Mouse (Mus musculus) spleen, postnatal 14 days (tissue): ENCODE results near the gene Akt1s1.
"Not testable (repeated sequence)": the region's sequence is repeated elsewhere in the genome, so short reads cannot be mapped to it uniquely, and the experiment has no call there.

Source experiments
- DNase-seq, 2 experiments: peaks; one replicate each; pipeline ENCODE4 v3.0.0; 2021 to 2022; ENCODE audit warnings: low spot score in 2 of 2

Gene Akt1s1

DNA sequence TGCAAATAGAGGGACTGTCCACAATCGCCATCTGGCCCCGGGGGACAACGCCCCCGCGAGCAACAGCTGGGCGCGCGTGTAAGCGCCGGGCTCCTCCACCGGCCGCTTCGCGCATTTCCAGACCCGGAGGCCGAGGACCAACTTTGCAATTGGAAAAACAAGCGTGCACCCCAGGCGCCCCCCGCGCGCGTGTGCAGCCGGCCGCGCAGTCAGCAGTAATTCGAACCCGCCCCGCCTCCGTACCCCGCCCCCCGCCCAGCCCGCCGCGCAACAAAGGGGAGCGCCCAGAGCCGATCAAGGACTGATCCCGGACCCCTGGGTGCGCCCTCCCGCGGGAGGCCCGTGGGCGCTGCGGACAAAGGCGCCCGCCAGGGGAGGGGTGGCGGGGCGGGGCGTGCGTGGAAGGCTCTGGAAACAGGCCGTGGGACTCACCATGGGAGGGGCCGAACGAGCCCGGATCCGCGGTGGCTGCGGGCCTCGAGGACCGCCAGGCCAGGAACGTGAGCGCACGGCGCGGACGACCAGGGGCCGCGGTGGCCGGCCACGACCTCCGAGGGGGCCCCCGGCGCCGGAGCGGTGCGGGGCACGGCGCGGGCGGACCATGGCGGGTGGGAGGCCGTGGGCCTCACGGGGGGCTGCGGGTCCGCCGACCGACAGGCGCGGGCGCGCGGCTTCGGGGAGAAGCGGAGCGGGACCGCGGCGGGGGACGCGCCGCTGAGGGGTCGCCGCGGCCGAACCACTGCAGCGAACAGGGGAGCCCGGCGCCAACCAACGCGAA is 20.3 kb downstream of the Akt1s1 start:
- no peak for DNase-seq

DNA sequence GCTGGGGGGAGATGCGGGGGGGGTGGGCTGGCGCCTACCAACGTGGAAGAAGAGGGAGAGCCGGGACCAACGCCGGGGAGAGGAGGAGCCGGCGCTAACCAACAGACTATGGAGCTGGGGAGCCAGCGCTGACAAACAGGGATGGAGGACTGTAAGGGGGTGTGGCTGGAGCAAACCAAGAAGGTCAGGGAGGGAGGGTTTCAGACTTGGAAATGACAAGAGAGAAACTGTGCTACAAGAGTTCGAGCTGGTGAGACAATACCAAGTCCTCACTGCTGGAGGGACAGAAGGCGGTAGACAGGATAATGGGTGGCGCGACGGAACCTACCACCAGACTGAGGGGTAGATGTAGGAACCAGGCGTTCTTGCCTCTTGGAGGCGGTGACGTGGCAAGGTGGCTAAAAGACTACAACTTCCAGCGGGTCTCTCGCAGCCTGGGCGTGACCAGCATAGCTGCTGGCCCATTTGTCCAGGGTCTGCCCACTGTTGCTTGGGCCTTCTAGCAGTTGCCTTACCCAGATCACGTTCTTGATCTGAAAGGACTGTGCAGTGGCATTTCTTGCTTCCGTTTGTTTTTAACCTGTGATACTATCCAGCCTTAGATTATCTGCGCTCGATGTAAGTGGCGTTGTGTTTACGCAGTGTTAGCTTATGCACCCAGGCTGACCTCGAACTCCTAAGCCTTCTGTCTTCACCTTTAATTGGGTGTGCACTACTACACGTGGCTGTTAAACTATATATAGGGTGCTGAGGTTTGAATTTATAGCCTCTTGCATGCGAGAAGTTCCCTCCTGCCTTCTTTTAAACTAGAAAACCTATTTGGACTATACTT is 21.1 kb downstream of the Akt1s1 start, which contains the start of gene Ptov1:
Gene Ptov1, minus strand, starts transcription at position 92 of the 832 bp plus-strand sequence.
- peak; percentile 36 to 60 for DNase-seq

DNA sequence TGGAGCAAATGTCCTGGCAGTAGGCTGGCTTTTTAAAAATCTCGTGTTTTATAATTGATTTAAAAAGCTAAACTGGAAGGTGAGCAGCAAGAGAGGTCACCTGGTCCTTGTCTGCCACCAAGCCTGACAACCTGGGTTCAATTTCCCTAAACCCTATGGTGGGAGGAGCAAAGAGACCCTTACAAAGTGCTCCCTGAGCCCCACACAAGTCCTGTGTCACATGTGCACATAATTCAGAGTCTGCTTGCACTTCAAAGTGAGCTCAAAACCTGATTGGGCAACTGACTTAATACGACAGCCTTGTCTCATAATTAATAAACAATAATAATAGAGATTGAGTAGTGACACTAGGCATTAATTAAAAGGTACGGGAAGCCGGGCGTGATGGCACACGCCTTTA is 21.8 kb downstream of the Akt1s1 start:
- DNase-seq = no peak

DNA sequence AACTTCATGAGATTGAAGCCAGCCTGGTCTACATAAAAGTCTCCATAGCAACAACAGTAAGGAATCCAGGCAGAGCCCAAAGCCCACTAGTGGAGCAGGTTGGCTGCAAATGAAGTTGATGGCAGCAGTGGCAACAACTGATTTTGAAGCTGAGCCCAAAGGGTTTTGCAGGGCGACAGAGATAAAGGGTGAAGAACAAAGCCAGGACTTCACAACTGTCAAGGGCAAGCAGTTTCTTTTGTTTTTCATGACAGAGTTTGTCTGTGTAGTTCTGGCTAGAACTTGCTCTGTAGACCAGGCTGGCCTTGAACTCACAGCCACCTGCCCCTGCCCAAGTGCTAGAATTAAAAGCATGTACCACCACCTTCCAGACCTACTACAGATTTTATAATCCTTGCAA is 22.4 kb downstream of the Akt1s1 start:
- DNase-seq = no peak

DNA sequence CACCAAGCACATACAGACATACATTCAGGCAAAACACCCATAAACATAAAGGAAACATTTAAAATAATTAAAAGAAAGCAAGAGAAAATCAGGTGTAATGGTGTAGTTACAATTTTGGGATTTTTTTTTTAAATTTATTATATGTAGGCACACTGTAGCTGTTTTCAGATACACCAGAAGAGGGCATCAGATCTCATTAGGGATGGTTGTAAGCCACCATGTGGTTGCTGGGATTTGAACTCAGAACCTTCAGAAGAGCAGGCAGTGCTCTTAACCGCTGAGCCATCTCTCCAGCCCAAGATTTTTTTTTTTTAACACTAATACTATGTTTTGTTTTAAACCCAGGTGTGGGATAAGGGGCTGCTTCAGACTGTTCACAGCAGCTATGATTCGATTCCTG is 23.0 kb downstream of the Akt1s1 start:
- DNase-seq = not testable (repeated sequence)

DNA sequence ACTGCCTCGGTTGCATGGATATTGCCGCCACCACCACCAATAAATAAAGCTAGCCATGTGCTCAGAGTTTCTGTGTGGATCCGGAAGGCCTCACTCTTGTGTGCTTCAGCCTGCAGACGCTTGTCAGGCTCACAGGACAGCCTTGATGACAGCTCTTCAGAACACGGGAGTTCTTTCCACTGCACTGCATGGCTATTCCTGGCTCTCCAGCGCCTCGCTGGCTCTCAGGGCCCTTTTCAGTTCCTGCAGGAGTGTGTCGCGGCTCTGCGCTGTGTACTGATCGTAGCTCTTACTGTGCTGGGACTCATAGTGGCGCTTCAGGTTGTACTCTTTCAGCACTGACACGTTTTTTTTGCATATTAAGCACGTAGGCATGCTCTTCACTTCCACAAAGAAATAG is 29.0 kb downstream of the Akt1s1 start:
- DNase-seq = no peak

DNA sequence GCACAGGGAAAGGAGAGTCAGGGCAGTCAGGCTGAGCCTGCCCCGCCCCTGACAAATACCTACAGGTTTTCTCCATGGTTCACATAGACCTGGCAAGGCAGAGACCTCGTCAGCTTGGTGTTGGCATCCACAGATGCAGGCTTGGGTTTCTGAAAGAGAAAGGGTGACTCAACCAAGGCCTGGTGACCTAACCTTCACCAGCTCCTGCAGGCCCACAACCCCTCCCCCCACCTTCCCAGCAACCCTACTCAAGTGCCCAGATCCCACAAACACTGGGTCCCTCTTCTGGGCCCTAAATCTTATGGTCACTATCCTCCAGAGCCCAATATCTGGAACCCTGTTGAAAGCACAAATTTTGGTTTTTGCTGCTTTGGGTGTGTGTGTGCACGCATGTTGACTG is 34.2 kb downstream of the Akt1s1 start:
- DNase-seq = no peak

DNA sequence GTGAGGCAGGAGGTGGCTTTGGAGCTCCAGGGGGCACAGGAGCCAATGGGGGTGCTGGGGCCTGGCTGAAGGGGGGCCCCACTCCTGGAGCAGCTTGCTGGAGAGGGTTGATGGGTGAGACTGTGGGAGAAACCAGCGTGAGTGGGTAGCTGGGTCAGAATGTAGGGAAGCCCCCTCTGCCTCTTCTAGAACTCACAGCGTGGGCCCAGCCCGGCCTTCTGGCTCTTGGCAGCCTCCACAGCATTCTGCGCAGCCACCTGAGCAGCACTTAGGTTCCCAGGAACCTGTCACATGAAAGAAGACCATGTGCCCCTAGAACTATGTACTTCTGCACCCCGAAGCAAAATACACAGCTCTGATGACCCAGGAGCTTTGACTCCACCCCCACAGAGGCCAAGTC is 35.8 kb downstream of the Akt1s1 start:
- no peak for DNase-seq

DNA sequence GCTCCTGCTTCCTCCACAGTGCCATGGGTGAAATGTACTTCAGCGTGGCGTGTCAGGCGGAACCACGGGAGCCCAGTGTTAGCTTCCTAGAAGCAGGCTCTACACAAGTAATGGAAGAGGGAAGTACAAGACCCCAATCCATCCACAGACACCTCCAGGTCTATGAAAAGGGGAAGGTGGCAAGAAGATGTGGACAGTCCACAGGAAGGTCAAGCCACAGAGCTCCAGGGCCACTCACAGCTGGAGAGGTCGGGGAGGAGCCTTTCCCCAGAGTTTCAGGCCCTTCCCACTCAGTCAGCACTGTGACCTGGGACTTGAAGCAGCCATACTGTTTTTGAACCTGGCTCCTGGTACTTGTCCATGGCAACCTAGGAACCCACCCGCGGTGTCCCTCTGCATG is 38.2 kb downstream of the Akt1s1 start:
- DNase-seq = no peak

DNA sequence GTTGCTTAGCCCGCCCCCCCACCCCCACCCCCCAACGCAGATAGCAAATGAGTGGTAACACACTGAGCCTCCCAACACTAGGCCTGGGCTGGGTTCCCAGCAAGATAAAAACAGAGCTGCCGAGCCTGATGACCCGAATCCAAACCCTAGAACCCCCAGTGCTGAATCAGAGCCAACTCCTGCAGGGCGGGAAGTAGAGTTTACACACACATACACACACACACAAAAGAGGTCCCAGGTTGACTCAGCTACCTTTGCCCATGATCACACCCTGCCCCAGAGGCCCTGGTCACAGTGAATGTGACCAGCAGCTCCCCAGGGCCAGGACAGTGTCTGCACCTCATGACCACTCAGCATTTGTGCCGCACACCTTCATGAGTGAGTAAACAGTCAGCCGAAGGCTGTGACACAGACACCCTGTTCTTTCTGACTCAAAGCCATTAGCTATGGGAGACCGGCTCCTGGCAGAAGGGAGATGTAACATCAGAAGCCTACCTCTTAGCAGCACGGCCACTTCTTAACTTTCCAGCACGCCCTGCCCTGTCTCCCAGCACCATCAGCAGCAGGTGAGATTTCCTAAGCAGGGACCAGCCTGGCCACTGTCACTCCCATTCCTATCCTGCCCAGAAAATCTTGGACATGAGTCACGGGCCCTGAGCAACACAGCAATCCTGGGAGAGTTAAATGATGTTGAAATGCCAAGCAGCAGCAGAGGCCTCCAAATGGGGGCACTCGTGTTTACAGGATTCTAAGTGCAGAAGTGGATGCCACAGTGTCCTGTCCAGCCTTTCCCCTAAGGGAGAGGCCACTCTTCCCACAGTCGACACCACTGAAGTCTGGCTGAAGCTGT is 39.7 kb downstream of the Akt1s1 start:
- DNase-seq = no peak

DNA sequence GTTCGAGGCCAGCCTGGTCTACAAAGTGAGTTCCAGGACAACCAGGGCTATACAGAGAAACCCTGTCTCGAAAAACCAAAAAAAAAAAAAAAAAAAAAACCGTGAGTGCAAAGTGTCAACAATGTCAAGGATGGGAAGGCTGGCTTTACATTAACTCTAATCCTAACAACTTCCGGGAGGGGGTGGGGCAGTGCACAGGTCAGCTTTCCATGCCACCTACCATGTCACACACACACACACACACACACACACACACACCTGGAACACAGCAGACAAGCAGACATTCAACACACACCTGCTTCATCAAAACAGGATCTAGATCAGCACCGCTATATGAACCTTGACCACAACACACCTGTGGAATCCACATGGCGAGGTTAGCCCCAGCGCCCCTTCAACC is 41.4 kb downstream of the Akt1s1 start:
- no peak for DNase-seq

DNA sequence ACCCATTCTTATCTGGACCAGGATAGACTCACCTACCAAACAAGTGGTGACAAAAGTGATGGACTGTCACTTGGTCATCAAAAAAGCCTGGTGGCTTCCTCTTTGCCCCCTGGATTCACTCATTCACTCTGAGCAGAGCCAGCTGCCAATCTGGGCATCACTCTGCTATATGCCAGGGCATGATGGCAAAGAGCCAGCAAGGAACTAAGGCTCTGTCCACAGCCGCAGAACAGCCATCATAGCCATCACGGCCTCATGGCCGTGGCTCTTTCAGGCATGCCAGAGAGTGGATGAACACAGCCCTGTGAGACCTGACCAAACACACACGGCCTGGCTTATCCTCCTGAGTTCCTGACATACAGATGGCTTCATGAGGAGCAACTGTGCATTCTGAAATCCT is 41.9 kb downstream of the Akt1s1 start:
- DNase-seq = no peak

DNA sequence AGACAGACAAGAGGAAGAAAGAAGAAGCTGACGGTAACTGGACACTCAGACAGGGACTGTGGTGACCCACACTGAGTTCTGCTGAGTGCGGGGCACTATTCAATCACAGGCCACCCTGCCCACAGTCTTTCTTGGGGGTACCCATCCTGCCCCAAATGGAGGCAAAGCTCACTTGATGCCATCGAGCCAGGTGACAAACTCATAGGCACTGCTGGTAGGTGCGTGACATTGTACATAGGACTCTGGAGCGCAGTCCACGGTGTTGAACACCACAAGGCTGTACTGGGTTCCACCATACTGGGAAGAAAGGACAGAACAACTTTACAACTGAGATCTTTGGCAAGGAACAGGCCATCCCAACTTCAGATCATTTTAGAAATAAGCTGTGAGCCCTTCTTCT is 42.8 kb downstream of the Akt1s1 start:
- DNase-seq = no peak

DNA sequence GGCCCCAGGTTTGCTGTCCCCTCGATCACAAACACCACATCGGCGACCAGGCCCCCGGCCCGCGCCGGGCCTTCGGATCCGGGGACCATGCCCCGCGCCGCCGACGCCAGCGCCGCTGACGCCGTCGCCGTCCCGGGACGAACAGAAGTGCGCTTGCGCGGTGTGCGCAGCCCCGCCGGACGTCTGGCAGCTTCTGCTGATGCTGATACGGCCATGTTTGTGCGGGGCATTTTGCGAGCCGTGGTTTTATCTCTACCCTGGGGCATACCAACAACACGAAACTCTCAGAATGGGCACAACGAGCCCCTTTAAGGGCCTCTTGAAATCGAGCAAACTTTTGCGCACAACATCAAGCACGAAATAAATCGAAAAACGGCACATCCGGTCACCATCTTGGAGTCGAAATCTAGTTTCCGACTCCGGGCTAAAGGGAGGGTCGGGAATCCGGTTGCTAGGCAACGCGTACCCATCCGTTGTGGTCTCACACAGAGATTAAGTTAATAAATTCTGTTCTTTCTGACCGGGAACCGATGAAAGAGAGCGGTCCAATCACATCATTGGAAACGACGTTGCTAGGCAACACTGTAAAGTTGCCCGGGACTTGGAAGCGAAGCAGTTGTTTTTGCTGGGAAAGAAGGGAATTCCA is 43.6 kb downstream of the Akt1s1 start, which contains the start of gene Med25:
Gene Med25, minus strand, starts transcription at position 437 of the 646 bp plus-strand sequence.
- peak; percentile 75 to 82 for DNase-seq

DNA sequence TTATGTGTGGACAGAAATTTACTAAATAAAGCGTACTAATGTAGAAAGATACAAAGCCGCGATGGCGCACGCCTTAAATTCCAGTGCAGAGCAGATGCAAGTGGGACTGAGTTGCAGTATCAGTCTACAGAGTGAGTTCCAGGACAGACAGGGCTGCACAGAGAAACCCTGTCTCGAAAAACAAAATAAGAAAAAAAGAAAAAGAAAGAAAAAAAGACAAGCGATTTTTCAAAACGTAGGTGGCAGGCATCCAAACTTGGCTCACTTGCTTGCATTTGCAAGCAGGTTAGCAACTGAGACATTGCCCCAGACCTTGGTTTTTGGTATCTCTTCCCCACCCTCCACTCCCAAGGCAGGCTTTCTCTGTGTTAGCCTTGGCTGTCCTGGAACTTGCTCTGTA is 44.4 kb downstream of the Akt1s1 start:
- no peak for DNase-seq

DNA sequence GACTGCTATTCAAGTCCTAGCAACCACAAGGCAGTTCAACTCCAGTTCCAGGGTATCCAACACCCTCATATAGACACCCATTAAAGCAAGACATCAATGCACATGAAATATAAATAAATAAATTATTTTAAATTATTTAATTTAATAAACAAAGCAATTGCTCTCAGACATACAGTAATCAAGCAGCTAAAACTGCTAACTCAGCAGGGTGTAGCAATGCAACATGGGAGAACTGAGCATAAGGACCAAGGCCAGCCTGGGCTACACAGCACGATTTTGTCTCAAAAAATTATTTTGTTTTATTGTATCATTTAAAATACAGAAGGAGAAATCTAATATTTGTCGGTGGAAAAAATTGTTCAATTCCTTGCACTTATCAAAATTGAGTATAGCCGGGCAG is 45.4 kb downstream of the Akt1s1 start:
- no peak for DNase-seq

DNA sequence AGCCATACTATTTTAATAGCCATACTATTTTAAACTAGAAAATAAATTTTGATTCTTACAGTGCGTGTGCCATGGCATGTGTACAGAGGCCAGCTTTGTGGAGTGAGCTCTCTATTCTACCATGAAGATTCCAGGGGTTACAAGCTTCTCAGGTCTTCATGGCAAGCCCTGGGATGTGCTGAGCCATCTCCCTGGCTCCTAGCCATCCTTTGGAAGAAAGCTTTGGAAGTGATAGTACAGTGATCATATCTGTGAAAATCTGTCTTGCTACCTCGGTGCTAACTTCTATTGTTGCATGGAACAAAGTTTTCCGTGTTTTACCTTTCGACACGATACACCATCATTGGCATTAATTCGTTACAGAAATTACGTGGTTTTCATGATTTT is 46.4 kb downstream of the Akt1s1 start:
- no peak for DNase-seq

DNA sequence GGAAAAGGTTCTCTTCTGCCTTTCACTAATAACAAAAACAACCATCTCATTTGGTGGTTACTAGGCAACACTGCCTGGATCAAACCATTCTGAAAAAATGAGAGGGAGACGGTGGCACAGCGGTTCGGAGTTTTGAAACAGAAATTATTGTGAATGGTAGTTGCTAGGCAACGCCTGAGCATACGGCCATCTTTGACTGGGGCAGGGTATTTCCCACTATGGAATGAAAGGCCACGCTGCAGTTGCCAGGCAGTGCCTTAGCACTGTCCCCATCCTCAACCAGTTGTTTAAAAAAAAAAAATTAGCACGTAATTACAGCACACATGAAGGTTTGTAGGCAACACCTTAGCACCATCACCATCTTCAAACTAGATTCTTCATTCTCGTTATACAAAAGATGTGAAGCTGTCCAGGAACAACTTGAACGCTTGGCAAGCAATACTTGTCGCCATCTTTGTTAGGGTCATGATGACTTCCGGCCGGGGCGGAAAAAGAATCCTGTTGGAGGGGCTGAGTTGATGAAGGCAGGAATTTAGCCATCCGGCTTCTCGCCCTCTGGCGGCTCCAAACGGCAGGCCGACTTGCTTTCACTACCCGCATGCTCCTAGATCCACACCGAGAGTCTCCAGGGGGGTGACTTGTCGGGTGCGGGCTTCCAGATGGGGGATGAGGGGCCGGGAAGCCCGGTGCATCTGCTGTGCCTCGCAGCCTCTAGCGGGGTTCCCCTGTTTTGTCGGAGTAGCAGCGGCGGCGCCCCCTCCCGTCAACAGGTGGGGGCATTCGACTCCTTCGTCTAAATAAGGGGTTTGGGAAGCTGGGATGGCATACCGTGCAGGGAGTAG is 47.0 kb downstream of the Akt1s1 start, which contains the start of gene Fuz:
Gene Fuz, plus strand, starts transcription at position 487 of the 842 bp plus-strand sequence.
- DNase-seq = peak; percentile 65 to 76

DNA sequence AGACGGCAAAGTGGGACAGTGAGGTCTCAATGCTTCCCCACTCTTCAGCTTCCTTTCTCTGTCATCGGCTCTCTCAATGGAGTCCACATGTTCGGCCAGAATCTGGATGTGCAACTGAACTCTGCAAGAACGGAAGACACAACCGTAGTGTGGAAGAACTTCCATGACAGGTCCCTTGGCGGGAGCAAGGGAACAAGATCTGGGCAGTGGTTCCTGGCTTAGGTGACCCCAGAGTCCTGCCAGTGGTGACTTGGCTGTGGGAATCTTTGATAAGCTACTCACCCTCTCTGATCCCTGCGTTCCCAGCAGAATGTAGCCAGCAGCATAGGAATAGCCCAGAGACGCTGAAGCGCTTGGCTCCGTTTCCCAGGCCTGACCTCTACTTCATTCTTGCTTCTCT is 47.7 kb downstream of the Akt1s1 start:
- no peak for DNase-seq

DNA sequence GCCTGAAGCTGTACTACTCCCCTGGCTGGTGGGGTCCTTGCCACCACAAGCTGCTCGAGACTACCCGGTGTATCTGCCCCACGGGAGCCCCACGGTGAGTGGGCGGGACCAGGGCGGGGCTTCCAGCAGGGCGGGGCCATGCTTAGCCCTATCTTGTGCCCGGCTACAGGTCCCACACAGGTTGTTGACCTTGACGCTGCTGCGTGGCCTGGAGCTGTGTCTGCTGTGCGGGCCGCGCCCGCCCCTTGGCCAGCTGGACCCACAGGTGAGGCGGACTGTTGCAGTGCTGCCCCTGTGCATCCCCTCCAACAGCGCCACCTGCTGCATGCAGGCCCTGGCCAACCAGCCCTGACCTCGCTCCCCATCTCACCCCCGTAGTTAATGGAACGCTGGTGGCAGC is 49.8 kb downstream of the Akt1s1 start:
- DNase-seq = peak in 1 of 2 experiments; percentile 18

DNA sequence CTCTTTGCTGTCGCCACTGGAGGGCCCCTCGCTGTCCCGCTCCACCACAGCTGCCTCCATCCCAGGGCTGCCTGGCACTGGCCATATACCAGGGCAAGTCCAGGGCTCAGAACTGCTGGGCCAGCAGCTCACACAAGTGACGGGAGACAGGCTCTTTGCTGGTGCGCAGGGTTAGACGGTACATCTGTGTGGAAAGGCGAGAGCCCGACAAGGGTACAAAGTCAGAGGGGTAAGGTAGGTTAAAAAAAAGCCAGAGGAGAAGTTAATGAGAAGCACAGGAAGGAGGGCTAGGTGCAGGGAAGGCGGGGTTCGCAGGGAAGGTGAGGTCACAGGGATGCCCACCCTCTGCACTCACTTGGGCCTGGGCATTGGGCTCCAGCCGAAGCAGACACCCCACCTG is 51.8 kb downstream of the Akt1s1 start:
- DNase-seq = no peak
